Mouse (Mus musculus) lung, postnatal 0 days (tissue): Measurements from ENCODE around the gene S100a10. TPM values are rescaled to one million over a fixed set of nuclear protein-coding genes. Genes with fewer than 3 reads are reported as not detected.
"Not testable (repeated sequence)": the region's sequence is repeated elsewhere in the genome, so short reads cannot be mapped to it uniquely, and the experiment has no call there.

Experiments
- ATAC-seq: fragments of 200-750 bp; cut with Nextera tagmentation; 2 replicates; pipeline ENCODE4 v1.8.0; 2017; ENCODE audit warnings: moderate library complexity
- DNase-seq: peaks from one replicate; pipeline ENCODE4 v3.0.0-alpha.2; 2016; ENCODE audit warnings: low spot score
- H3K27ac ChIP-seq: fragments of 300-500 bp; sonication (generic); 2 replicates; pipeline ENCODE4 v1.5.1; 2014; ENCODE audit warnings: antibody characterized with exemption, mild to moderate bottlenecking, low read length, mixed read lengths
- H3K27me3 ChIP-seq: fragments of 300-500 bp; sonication (generic); replicated peaks from 2 replicates; pipeline ENCODE4 v1.6.1; 2014; ENCODE audit warnings: low read length, mixed read lengths; ENCODE audit not compliant: insufficient read depth
- H3K36me3 ChIP-seq: fragments of 300-500 bp; sonication (generic); 2 replicates; pipeline ENCODE4 v1.6.1; 2014; ENCODE audit warnings: low read length, mixed read lengths; ENCODE audit not compliant: insufficient read depth
- H3K4me1 ChIP-seq: fragments of 300-500 bp; sonication (generic); 2 replicates; pipeline ENCODE4 v1.6.1; 2014; ENCODE audit warnings: antibody characterized with exemption, low read depth, low read length, mixed read lengths; ENCODE audit not compliant: insufficient read depth
- H3K4me2 ChIP-seq: fragments of 300-500 bp; sonication (generic); replicated peaks from 2 replicates; pipeline ENCODE4 v1.6.1; 2014; ENCODE audit warnings: low read depth, mild to moderate bottlenecking, low read length, moderate library complexity, mixed read lengths
- H3K4me3 ChIP-seq: fragments of 300-500 bp; sonication (generic); 2 replicates; pipeline ENCODE4 v1.5.1; 2014; ENCODE audit warnings: low read depth, low read length
- H3K9ac ChIP-seq: fragments of 300-500 bp; sonication (generic); replicated peaks from 2 replicates; pipeline ENCODE4 v1.6.1; 2014; ENCODE audit warnings: low read depth, mild to moderate bottlenecking
- H3K9me3 ChIP-seq: fragments of 300-500 bp; sonication (generic); 2 replicates; pipeline ENCODE4 v1.6.1; 2016; ENCODE audit warnings: low read length, mixed read lengths
- CTCF ChIP-seq: IDR thresholded peaks from 2 replicates; pipeline ENCODE4 v1.5.1; 2016; ENCODE audit warnings: antibody characterized with exemption, mild to moderate bottlenecking
- EP300 ChIP-seq: IDR thresholded peaks from 2 replicates; pipeline ENCODE4 v1.6.1; 2016; ENCODE audit warnings: antibody characterized with exemption, mild to moderate bottlenecking, control low read depth
- WGBS: fragments of 180-500 bp; shearing (Covaris S2); extraction: QIAGEN DNeasy Blood & Tissue Kit; methylation state at CpG from one replicate; pipeline ENCODE4 v1.1.7; 2014; 5-methylcytosine and 5-hydroxymethylcytosine counted together
- polyA plus RNA-seq: library from polyadenylated mRNA; unstranded; fragments of >200 nt; fragmentation: Nextera tagmentation; extraction: Ambion mirVana; gene quantifications from 2 replicates; pipeline ENCODE4 v1.2.1, GENCODE M21; 2015

Gene S100a10
- polyA plus RNA-seq, 1 experiment from 2014 or later, result 447 TPM

DNA sequence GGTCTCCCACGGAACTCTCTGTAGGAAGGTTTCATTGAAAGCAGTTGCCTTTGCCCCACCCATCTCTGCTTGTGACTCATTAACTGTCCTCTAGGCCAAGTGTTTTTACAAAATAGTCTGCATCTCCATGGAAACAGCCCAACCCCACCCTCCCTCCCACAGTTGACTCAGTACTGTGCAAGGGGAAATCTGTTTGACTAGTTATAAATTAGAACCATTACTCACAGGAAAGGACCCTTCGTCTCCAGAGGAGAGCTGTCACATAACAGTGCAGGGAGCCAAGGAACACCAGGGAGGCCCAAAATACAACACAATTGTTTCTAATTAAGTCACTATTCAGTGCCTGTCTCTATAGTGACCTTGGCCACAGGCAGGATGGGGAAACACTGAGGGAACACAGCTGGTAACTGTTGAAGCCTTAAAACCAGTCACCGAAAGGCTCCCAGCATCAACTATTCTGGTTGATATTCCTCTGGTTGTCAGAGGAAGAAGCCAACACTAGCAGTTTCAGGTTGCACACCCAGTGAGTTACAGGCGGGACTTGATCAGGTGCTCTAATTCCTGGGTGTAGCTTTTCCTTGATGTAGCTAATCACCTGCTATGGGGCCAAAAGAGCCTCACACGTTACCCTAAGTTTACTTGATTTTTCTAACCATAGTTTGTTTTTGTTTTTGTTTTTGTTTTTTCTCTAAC is 42.5 kb downstream of the S100a10 start:
- TF ChIP-seq CTCF (no peak), EP300 (peak; percentile 86)
- peaks cover 6% of the 10 kb centered on the region; the same call in 1 of the 2 replicates for H3K4me1 ChIP-seq
- peak; percentile 98 for DNase-seq
- no peak overlapping the region for H3K4me3 ChIP-seq
- no peaks in the 10 kb centered on the region for H3K36me3 ChIP-seq
- no peak overlapping the region for H3K9ac ChIP-seq
- WGBS, result 22% methylated on average over 5 of the region's 5 CpGs
- no peak overlapping the region for H3K4me2 ChIP-seq
- no peaks in the 10 kb centered on the region for H3K9me3 ChIP-seq
- peak overlapping the region; percentile 63 for H3K27ac ChIP-seq
- peak; percentile 97 for ATAC-seq
- no peaks in the 10 kb centered on the region for H3K27me3 ChIP-seq

- H3K4me3 ChIP-seq, result no peak overlapping the region
- ATAC-seq, result no peak
- no peaks in the 10 kb centered on the region for H3K27me3 ChIP-seq
- peaks cover 6% of the 10 kb centered on the region; the same call in 1 of the 2 replicates for H3K4me1 ChIP-seq
- H3K4me2 ChIP-seq, result no peak overlapping the region
- no peak for DNase-seq
- TF ChIP-seq CTCF, result no peak
- no peaks in the 10 kb centered on the region for H3K36me3 ChIP-seq
- H3K9me3 ChIP-seq, result no peaks in the 10 kb centered on the region
- H3K9ac ChIP-seq, result no peak overlapping the region
- WGBS, result 83% methylated on average over 7 of the region's 7 CpGs
- peak overlapping the region; percentile 52 for H3K27ac ChIP-seq
Measured at GRCm38 (mm10) chr3:93597970-93598369, 43.1 kb downstream of the S100a10 start.

GRCm38 (mm10) chr3:93600206-93600605 is 45.3 kb downstream of the S100a10 start:
- TF ChIP-seq CTCF (no peak), EP300 (no peak)
- Histone ChIP-seq H3K4me2 (no peak overlapping the region), H3K9ac (no peak overlapping the region), H3K4me1 (peaks cover 6% of the 10 kb centered on the region; the same call in 1 of the 2 replicates), H3K36me3 (no peaks in the 10 kb centered on the region), H3K27ac (no peak overlapping the region), H3K27me3 (no peaks in the 10 kb centered on the region), H3K9me3 (no peaks in the 10 kb centered on the region), H3K4me3 (no peak overlapping the region)
- ATAC-seq (no peak), DNase-seq (no peak)
- WGBS, result 78% methylated on average over 2 of the region's 2 CpGs

GRCm38 (mm10) chr3:93601903-93602302 is 47.0 kb downstream of the S100a10 start:
- TF ChIP-seq EP300 (no peak), CTCF (no peak)
- no peak overlapping the region for H3K4me2 ChIP-seq
- H3K36me3 ChIP-seq, result no peaks in the 10 kb centered on the region
- H3K27ac ChIP-seq, result no peak overlapping the region
- peaks cover under 1% of the 10 kb centered on the region; the same call in 1 of the 2 replicates for H3K4me1 ChIP-seq
- WGBS, result 75% methylated on average over 1 of the region's 1 CpGs
- ATAC-seq (no peak), DNase-seq (no peak)
- no peaks in the 10 kb centered on the region for H3K27me3 ChIP-seq
- H3K9ac ChIP-seq, result no peak overlapping the region
- H3K4me3 ChIP-seq, result no peak overlapping the region
- no peaks in the 10 kb centered on the region for H3K9me3 ChIP-seq

GRCm38 (mm10) chr3:93608970-93609369 is 54.1 kb downstream of the S100a10 start:
- not testable (repeated sequence) for H3K4me1 ChIP-seq, H3K27me3 ChIP-seq, H3K9ac ChIP-seq, H3K4me2 ChIP-seq, H3K27ac ChIP-seq, H3K4me3 ChIP-seq, H3K36me3 ChIP-seq, H3K9me3 ChIP-seq
- peak; percentile 77 for TF ChIP-seq CTCF
- peak; percentile 74 for ATAC-seq
- peak; percentile 60 for DNase-seq

Other genes starting within 250 kb of the S100a10 start
- gene Hrnr, start 235.3 kb upstream of the S100a10 start, polyA plus RNA-seq, result not detected in 2 replicates
- gene Rptn, start 161.4 kb upstream of the S100a10 start, polyA plus RNA-seq, result 0.04 TPM in 1 of 2 replicates, not detected in the other
- 4.2 and 5.1 TPM in 2 replicates for gene Tchh, start 112.8 kb upstream of the S100a10 start, polyA plus RNA-seq
- gene Tchhl1, start 86.3 kb upstream of the S100a10 start, polyA plus RNA-seq, result not detected in 2 replicates
- 2,427 and 2,513 TPM in 2 replicates for gene S100a11, start 34.6 kb upstream of the S100a10 start, polyA plus RNA-seq
- gene Tdpoz2, start 97.6 kb downstream of the S100a10 start, polyA plus RNA-seq, result not detected in 2 replicates
- not detected in 2 replicates for gene Tdpoz1, start 121.2 kb downstream of the S100a10 start, polyA plus RNA-seq
- gene Gm37596, start 138.0 kb downstream of the S100a10 start, polyA plus RNA-seq, result not detected in 2 replicates
- gene Gm5773, start 217.9 kb downstream of the S100a10 start, polyA plus RNA-seq, result not detected in 2 replicates
- not detected in 2 replicates for gene Tdpoz4, start 241.3 kb downstream of the S100a10 start, polyA plus RNA-seq